Mouse (Mus musculus) midbrain, postnatal 0 days (tissue): Measurements from ENCODE around the gene A1bg. TPM values are rescaled to one million over a fixed set of nuclear protein-coding genes. Genes with fewer than 3 reads are reported as not detected.

Source experiments
- ATAC-seq: fragments of 200-750 bp; cut with Nextera tagmentation; 2 replicates; pipeline ENCODE4 v1.8.0; 2017; ENCODE audit warnings: moderate number of reproducible peaks, mild to moderate bottlenecking, moderate TSS enrichment, moderate library complexity; ENCODE audit not compliant: low FRiP score
- DNase-seq: peaks from one replicate; pipeline ENCODE4 v3.0.0-alpha.2; 2015; ENCODE audit warnings: low spot score
- H3K27ac ChIP-seq: fragments of 300-500 bp; sonication (generic); 2 replicates; pipeline ENCODE4 v1.5.1; 2014; ENCODE audit warnings: low read depth, mild to moderate bottlenecking, low read length, mixed read lengths
- H3K27me3 ChIP-seq: fragments of 300-500 bp; sonication (generic); 2 replicates; pipeline ENCODE4 v1.6.1; 2014; ENCODE audit warnings: low read length, control low read depth, mixed read lengths; ENCODE audit not compliant: insufficient read depth
- H3K36me3 ChIP-seq: fragments of 300-500 bp; sonication (generic); 2 replicates; pipeline ENCODE4 v1.6.1; 2014; ENCODE audit warnings: low read length, control low read depth, mixed read lengths; ENCODE audit not compliant: insufficient read depth
- H3K4me1 ChIP-seq: fragments of 300-500 bp; sonication (generic); 2 replicates; pipeline ENCODE4 v1.6.1; 2014; ENCODE audit warnings: mild to moderate bottlenecking, control low read depth, antibody characterized with exemption, low read length, mixed read lengths; ENCODE audit not compliant: insufficient read depth
- H3K4me2 ChIP-seq: fragments of 300-500 bp; sonication (generic); 2 replicates; pipeline ENCODE4 v1.6.1; 2014; ENCODE audit warnings: low read depth, mild to moderate bottlenecking, low read length, mixed read lengths; ENCODE audit not compliant: poor library complexity, severe bottlenecking
- H3K4me3 ChIP-seq: fragments of 300-500 bp; sonication (generic); 2 replicates; pipeline ENCODE4 v1.5.1; 2014; ENCODE audit warnings: low read depth, mild to moderate bottlenecking, low read length, moderate library complexity
- H3K9ac ChIP-seq: fragments of 300-500 bp; sonication (generic); replicated peaks from 2 replicates; pipeline ENCODE4 v1.6.1; 2014; ENCODE audit warnings: mild to moderate bottlenecking, low read length, moderate library complexity, mixed read lengths; ENCODE audit not compliant: poor library complexity, severe bottlenecking
- H3K9me3 ChIP-seq: fragments of 300-500 bp; sonication (generic); 2 replicates; pipeline ENCODE4 v1.6.1; 2016; ENCODE audit warnings: low read length, control low read depth
- CTCF ChIP-seq: IDR thresholded peaks from 2 replicates; pipeline ENCODE4 v1.5.1; 2016; ENCODE audit warnings: antibody characterized with exemption, mild to moderate bottlenecking
- WGBS: fragments of 180-500 bp; shearing (Covaris S2); extraction: QIAGEN DNeasy Blood & Tissue Kit; methylation state at CpG from one replicate; pipeline ENCODE4 v1.1.7; 2014; 5-methylcytosine and 5-hydroxymethylcytosine counted together
- polyA plus RNA-seq: library from polyadenylated mRNA; unstranded; fragments of >200 nt; fragmentation: Nextera tagmentation; extraction: Ambion mirVana; gene quantifications from 2 replicates; pipeline ENCODE4 v1.2.1, GENCODE M21; 2015
- total RNA-seq: library from RNA; depleted of rRNA; stranded (reverse); fragments of >200 nt; gene quantifications from 2 replicates; pipeline ENCODE4 v1.2.3, GENCODE M21; 2014

The A1bg gene
- total and polyA plus RNA-seq, 2 experiments from 2014 or later, result not detected

DNA sequence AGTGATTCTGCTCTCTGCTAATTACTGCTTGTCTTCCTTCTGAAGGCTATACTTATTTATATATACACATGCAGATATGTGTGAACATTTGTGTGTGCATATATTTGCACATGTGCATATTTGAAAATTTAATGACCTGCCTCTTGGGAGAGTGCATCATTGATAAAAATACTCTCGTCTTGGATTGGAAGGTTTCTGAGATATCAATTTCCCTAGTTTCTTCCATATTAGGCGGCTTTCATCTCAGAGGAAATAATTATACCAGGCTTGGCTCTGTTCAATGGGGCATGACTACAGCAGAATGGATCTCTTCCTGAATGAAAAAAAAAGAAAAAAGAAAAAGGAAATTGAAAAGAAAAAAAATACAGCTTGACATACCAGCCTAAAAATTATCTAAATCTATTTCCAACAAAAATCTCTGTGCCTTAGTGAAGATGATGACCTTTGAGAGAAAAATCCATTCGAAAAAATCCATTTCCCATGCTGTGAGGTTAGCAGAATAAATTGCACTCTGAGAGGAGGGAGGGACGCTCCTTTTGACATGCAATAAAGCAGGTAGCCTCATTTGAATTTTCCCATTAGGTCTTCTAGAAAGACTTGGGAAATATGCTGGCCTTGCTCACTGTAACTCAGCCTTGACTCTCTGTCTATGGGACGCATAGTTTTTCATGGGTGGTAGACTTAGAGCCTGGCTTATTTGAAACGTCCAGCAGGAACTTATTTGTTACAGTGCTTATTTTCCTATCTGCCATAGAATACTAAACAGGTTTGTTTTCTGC is 24.4 kb downstream of the A1bg start:
- H3K4me3 ChIP-seq, result no peak overlapping the region
- H3K27me3 ChIP-seq, result no peaks in the 10 kb centered on the region
- ATAC-seq, result no peak
- TF ChIP-seq CTCF, result no peak
- H3K27ac ChIP-seq, result no peak overlapping the region
- H3K4me1 ChIP-seq, result no peaks in the 10 kb centered on the region
- no peak overlapping the region for H3K9ac ChIP-seq
- 50% methylated on average over 6 of the region's 6 CpGs for WGBS
- H3K4me2 ChIP-seq, result no peak overlapping the region
- H3K9me3 ChIP-seq, result no peaks in the 10 kb centered on the region
- no peak for DNase-seq
- H3K36me3 ChIP-seq, result no peaks in the 10 kb centered on the region

DNA sequence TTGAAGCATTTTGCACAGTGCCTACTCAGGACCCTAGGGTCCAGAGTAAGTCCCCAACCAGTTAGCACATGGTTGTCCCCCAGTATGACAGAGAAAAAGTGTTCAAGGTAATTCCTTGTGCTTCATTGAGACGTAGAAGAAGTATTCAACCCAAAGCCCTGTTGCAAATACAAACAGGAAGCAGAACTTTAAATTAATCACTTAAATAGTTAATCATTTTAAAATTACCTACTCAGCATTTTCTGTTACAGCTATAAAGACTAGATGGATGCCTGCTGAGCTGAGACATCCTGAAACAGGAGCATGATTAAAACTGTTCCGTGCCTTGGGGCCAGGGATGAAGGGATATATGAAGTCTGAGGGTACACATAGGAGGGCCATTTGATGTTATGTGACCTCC is 26.8 kb downstream of the A1bg start:
- 88% methylated on average over 2 of the region's 2 CpGs for WGBS

DNA sequence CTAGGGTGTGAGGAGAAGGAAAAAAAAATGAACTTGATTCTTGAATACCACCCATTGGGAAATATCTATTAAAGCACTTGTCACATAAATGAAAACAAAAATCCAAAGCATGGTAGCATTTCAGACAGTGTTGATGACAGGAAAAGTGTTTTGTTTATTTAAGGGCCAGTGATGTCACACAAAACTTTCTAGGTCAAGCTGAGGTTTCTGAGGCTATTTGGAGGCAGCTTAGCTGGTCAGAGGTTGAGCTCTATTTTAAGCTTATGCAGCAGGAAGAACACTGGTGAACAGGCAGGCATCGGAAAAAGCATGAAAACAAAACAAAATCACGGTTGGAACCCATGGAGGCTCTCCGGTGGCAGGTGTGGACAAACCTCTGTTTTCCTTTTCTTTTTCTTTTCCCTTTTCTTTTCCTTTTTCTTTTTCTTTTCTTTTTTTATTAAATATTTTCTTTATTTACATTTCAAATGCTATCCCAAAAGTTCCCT is 29.8 kb downstream of the A1bg start:
- Histone ChIP-seq H3K36me3 (no peaks in the 10 kb centered on the region), H3K4me2 (no peak overlapping the region), H3K27me3 (no peaks in the 10 kb centered on the region), H3K4me3 (no peak overlapping the region), H3K9ac (no peak overlapping the region), H3K4me1 (no peaks in the 10 kb centered on the region), H3K9me3 (no peaks in the 10 kb centered on the region), H3K27ac (no peak overlapping the region)
- TF ChIP-seq CTCF, result no peak
- no peak for ATAC-seq
- DNase-seq, result no peak
- WGBS, result 63% methylated on average over 3 of the region's 3 CpGs

More for the DNA sequence above, 26.8 kb downstream of the A1bg start:
- Histone ChIP-seq H3K27me3 (no peaks in the 10 kb centered on the region), H3K27ac (no peak overlapping the region), H3K36me3 (no peaks in the 10 kb centered on the region), H3K9ac (no peak overlapping the region), H3K9me3 (no peaks in the 10 kb centered on the region), H3K4me2 (no peak overlapping the region), H3K4me1 (no peaks in the 10 kb centered on the region), H3K4me3 (no peak overlapping the region)
- no peak for TF ChIP-seq CTCF
- ATAC-seq (no peak), DNase-seq (no peak)

DNA sequence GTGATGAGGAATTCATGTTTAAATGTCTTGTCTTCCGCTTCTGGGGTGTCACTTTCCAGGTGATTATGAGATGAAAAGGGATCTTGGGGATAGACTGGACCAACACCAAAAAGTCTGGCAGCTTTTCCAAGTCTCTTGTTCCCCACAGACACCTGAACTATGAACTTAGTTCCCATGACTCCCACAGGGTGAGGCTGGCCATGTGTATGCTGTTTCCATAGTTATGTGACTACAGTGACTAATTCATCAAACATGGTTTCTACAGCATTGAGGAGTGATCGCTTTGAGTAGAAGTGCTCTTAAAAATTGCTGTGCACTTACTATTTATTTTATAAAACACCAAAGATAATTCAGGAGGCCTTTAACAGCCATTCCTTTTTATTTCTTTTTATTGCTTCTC is 34.1 kb downstream of the A1bg start:
- Histone ChIP-seq H3K4me1 (no peaks in the 10 kb centered on the region), H3K4me2 (no peak overlapping the region), H3K27me3 (no peaks in the 10 kb centered on the region), H3K9ac (no peak overlapping the region), H3K27ac (no peak overlapping the region), H3K4me3 (no peak overlapping the region), H3K9me3 (no peaks in the 10 kb centered on the region), H3K36me3 (no peaks in the 10 kb centered on the region)
- no peak for TF ChIP-seq CTCF
- ATAC-seq (no peak), DNase-seq (no peak)
- 89% methylated on average over 2 of the region's 2 CpGs for WGBS

DNA sequence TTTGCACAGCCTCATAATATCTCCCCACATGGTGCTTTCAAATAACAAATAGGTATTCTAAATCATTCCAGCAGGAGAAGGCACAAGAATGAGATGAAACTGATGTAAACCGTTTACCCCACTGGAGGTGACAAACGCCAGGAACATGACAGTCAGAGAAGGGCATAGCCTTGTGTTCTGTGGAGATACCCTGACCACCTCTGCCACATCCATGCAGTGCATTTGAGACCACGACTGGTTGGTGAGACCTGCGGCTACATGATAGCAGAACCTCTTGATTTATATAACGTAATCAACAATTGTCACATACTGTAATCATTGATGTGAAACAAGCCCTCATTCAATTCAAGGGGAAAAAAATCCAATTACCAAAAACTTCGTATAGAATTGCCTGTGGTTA is 47.1 kb downstream of the A1bg start:
- Histone ChIP-seq H3K27me3 (no peaks in the 10 kb centered on the region), H3K9ac (no peak overlapping the region), H3K4me1 (no peaks in the 10 kb centered on the region), H3K4me2 (no peak overlapping the region), H3K36me3 (no peaks in the 10 kb centered on the region), H3K27ac (no peak overlapping the region), H3K4me3 (no peak overlapping the region), H3K9me3 (no peaks in the 10 kb centered on the region)
- WGBS, result 82% methylated on average over 6 of the region's 6 CpGs
- no peak for ATAC-seq
- DNase-seq, result no peak
- no peak for TF ChIP-seq CTCF

DNA sequence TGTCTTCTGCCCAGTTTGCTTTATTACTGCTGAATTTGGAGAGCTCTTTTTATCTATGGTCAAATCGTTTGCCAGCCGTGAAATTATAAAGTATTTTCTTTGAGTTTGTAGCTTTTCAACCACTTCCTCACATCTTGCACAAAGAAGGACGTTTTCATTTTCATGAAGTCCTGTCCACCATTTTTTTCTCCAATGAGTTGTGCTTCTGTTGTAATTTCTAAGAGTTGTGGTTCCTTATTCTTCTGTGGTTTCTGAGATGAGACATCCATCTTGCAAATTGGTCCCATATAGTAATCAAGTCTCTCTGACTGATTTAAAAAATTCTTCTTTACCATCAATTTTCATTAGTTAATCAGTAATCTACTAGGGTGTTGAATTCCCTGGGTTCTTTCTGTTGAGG is 60.4 kb downstream of the A1bg start:
- Histone ChIP-seq H3K9me3 (no peaks in the 10 kb centered on the region), H3K36me3 (no peaks in the 10 kb centered on the region), H3K4me1 (no peaks in the 10 kb centered on the region), H3K27ac (no peak overlapping the region), H3K4me2 (no peak overlapping the region), H3K27me3 (no peaks in the 10 kb centered on the region), H3K9ac (no peak overlapping the region), H3K4me3 (no peak overlapping the region)
- DNase-seq, result no peak
- no peak for ATAC-seq
- TF ChIP-seq CTCF, result no peak
- 87% methylated on average over 3 of the region's 3 CpGs for WGBS
